Mouse (Mus musculus) c-Kit-positive CD71-negative TER-119-negative erythroid progenitor cells, embryonic 14.5 days (primary cell): Measurements from ENCODE around the gene Gm49395.

Experiments
- DNase-seq: peaks from one replicate; pipeline ENCODE4 v3.0.0-alpha.2; 2013; ENCODE audit warnings: low read depth

The Gm49395 gene

DNA sequence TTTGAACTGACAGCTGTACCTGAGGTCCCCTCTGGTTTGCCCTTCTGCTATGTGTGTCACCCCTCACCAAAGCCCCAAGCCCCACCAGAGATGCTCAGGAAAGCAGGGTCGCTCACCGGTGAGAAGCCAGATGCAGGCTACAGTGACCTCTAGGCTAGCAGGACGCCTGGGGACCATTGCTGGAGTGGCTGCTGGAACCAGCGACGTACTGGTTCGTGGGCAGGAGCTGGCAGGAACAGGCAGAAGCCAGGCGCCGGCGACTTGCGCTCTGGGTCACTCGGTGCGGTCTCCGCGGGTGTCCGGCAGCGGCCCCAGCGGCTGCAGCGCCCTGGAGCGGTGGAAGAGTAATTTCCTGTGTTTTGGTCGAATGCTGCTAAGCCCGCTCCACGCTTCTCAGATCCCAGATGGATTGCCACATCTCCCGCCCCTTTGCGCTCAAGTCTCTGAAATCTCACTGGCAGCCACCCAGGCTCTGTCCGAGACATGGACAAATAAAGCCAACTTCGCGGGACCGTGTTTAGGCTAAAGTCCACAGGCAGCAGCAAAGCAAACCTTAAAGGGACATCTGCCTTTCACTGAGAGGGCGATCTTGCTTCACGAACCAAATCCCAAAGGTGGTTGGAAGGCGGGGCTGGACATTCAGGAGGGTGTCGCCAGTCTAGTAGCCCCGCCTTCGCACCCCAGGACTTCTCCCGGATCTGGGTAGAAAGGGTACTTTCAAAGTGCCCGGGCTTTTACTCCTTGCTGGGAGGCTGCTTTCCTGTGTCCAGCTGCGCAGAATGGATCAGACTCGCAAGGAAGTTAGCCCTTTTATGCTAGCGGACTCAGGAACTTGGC, at the start of gene Gm49395, which contains the start of gene Itga1:
Gene Gm49395, minus strand, starts transcription at position 567 of the 837 bp plus-strand sequence.
Gene Itga1, minus strand, starts transcription at position 610 of the 837 bp plus-strand sequence.
- DNase-seq = no peak

DNA sequence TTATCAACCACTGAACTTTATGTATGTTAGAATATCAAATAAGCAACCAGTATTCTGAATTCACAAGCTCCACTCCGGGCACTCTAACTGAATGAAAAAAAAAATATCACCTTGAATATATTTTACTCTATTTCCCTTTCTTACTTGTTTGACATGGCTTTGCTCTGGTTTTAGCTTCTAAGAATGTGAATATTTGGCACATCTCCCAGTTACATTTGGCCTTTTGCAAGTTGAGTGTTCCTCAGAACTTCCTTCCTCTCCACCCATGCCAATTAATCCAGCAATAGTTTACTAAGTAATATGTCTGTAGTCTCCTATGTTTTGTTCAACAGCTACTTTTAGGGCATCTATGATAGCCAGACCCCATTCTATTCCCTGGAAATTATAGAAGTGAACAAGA, 48.9 kb upstream of the Gm49395 start:
- no peak for DNase-seq

DNA sequence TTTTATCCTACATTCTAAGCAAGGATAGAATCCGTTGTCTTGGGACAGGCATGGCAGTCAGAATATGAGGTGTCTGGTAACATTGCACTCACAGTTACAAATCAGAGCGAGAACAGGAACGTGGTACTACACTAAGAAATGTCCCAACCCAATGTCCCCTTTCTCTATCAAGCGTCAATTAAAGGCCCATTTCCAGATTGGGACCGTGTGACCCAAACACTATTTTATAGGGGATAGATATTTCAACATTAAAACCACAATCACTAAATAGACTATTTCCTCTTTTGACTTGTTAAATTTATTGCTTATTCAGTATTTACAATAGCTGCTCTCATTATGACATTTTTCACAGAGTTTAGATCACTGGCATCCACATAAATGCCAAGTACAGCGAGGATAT, 48.1 kb upstream of the Gm49395 start:
- no peak for DNase-seq

DNA sequence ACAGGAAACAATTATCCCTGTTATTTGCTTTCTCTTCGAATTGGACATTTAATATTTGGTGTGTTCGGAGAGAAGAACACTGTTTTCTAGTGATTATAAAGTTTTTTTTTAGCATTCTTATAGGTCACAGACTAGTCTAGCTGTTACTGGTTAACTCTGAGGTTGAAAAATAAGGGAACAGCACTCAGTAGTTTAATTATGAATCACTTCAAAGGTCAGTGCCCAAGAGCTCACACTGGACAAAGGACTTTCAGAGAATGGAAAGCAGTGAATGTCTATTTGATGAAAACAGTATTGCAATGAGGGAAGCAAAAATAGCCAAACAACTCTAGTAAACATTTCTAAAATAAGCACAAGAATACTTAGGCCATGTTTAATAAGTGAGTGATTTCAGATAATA, 41.9 kb upstream of the Gm49395 start:
- no peak for DNase-seq

DNA sequence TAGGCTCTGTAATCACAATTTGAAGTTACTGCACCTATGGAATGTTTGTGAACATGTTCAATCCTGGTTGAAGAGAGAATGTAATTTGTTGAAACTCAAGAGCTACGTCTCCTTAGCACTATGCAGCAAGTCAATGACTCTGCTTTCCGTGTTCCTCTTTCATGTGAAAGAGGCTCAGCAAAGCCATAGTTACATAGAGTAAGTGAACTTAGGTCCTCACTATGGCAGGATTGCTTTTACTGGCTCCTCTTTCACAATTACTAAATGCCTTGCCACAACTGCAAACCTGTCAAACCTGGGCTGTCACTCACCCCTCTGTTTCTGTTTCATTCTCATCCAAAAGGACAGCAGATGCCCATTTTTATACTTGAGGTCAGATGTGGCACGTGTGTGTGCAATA, 40.3 kb upstream of the Gm49395 start:
- DNase-seq = no peak

DNA sequence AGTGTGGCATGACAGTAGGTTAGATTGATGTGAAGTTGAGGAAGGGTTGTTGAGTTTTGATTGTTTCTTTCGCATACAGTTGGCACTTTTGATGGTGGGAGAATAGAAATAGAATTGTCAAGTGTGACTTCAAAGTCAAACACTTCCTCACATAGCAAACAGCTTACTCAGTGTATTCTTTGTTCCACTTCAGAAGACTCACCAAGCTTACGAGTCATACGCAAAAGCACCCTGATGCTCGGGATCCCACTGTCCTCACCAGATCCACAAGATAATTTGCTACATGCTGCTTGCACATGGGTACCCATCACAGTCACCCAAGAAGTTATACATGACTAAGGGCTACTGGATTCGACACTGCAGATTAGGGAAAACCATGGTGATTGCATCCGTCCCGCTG, 36.8 kb upstream of the Gm49395 start:
- no peak for DNase-seq

DNA sequence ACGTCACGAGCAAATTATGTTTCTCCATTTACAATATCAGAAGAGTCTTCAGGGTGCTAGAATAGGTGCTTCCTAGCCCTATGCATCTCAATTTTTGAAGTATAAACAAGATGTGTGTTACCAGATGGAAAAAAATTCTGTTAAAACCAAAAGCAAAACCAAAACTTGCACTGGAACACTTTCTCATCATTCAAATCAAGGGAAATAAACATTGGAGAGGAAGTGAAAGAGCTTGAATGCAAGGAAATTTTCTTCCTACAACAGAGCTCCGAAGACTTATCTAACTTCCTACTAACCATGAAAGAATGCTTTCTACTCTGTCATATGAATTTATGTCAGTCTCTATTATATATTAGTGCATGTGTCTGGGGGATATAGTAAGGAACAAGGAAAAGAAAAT, 35.0 kb upstream of the Gm49395 start:
- no peak for DNase-seq

DNA sequence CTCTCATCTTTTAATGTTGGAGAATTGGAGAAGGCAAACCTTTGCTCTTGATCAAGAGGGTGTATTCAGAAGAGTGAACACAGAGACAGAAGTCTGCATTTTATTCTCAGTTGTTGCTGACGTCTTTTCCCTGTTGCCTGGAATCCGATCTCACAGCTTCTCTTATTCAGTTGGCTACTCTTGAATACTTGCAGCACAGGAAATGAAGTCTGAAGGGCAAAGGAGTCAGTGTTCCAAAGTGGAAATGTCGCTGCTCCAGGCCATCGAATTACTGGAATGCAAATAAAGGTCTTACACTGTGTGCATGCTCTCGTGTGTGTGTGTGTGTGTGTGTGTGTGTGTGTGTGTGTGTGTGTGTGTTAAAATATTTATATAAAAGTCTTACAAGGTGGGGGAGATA, 30.7 kb upstream of the Gm49395 start:
- no peak for DNase-seq

DNA sequence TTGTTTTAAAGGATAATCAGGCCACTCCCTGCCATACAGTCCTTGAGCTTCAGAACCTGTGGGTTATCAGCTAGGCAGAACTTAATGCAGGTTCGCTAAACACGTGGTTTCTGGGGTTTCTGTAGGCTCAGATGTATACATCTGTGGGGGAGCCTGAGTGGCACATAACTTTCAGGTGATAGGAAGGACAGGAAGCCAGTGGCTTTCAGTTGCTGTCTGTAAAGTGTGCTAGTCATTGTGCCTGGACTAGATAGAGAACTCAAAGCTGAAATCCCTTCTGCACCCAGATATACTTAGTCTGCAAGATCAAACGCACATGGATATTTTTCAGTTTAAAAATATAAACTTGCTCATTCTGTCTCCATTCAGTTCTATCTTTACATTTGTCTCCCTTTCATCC, 29.7 kb upstream of the Gm49395 start:
- DNase-seq = no peak

DNA sequence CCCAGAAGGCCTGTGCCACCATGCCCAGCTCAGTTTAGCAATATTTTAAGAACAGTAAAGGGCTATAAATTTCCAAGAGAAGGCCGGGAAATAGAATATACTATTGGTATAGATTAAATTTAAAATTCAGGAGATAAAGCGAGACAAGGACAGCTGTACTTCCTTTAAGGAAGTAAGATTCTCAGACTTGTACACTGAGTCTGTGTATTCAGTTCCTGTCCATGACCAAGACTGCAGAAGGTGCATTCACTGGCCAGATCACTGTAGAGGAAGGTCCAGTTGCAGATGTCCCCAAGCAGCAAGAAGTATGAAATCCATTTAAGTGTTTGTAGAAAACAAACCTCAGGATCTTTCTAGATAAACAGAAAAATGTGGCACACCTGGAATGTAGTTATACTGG, 28.3 kb upstream of the Gm49395 start:
- no peak for DNase-seq

DNA sequence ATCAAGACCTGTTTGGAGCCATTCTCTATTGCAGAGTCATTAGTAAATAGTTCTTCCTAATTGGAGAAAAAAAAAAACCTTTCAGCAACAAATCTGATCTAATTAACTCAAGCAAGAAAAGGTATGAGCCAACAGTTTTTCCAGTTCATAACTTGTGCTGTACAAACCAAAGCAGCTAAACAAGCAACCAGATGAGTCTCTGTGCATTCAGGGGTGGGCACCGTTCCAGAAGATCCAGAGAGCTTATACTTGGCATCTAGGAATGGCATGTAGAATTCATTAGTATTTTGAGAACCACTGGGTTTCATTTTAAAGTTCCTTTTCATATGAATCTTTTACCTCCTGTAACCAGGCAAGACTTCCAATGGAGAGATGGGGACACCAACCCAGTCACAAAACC, 26.1 kb upstream of the Gm49395 start:
- DNase-seq = no peak

DNA sequence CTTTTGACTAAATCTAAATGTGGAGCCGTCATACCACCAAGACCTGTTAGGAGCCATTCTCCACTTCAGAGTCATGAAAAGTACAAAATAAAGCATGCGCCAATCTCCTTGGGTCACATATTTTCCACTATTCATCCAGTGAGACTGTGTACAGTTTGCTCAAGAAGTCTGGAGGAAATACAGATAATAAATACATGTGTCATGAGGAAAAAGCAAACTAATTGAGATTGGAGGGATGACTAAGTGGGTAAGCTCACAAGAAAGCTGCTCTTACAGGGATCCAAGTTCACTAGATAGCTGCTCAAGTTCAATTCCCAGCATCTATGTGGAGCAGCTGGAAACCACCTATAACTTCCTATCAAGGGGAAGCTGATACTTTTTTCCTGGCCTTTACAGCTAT, 24.8 kb upstream of the Gm49395 start:
- no peak for DNase-seq

DNA sequence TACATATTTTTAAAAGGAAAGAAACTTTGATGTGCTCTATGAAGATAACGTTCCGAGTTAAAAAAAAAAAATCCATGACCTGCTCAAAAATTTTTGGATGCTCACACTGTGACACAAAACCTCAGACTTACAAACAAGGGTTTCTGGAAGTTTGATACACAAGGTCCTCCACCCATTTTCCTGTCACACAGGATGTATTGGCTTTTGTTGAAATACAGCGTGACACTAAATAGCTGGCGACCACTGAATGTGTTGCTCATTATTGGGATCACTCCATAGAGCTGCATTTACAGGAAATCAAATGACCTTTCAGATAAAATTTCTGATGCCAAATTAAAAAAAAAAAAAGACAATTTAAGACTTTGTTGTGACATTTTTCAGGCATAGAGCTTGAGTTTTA, 23.4 kb upstream of the Gm49395 start:
- DNase-seq = no peak

DNA sequence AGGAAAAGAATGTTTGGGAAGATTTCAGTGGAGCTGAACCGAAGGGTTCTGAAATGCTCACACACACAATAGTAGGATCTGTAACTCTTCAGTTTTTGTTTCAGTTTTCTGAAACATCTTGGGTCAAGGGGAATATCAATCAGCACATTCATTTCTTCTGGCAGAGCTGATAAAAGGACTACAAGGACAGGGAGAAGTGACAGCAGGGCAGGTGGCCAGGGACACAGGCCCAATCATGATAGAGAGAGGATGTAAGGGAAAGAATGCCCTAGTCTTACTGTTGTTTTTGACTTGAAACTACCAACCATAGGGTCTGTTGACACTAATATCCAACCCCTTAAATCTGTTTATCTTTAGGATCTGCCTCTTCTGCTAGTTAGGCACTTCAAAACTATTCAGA, 22.8 kb upstream of the Gm49395 start:
- DNase-seq = no peak

DNA sequence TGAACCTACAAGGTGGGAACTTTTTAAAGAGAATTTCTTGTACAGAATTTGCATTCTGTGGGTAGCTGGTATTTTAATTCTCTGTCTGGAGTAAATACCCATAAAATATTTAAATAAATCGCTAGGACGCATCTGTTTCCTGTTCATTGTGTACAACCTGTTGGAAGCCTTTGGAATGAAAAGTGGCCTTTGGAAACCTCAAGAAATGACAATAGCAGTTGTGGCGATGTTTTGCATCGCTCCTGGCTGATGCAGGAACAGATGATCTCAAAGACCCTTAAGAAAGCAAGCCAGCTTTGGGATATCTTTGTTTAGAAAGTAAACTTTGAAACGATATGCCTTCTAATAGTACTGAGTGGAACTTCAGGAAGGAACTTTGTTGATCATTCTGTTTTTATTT, 17.0 kb upstream of the Gm49395 start:
- no peak for DNase-seq

DNA sequence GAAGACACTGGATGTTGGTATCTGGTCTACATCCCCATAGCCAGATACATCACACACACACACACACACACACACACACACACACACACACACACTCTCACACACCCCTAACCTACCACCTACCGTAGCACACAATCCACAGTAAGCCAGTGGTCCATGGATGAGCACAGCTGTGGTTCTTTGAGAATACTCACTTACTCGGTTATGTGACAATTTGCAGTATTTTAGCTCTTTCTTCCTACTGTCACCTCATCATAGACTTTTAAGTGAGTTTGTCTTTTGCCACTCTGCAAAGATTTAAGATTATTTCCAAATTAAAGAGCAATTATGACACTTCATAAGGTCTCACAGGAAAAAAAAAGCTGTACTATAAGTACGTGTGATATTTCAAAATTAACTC, 16.5 kb upstream of the Gm49395 start:
- no peak for DNase-seq

DNA sequence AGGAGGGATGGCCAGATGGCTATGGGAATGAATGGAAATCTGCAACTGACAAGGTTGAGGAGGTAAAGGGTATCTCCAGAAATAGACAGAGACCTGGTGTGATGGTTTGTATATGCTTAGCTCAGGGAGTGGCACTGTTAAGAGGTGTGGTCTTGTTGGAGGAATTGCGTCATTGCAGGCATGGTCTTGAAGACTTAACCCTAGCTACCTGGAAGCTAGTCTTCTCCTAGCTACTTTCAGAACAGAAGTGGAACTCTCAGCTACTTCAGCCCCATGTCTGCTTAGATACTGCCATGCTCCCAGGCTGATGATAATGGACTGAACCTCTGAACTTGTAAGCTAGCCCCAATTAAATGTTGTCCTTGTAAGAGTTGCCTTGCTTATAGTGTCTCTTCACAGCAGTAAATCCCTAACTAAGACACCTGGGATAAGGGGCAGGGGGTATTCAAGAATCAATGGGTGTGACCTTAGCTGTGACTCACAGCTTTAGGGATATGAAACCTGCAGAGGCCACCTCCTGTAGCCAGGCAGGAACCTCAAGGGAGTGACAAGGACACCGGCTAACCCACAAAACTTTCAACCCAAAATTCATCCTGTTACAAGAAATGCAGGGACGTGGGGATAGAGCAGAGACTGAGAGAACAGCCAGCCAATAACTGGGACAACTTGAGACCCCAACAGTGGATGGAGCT, 15.4 kb upstream of the Gm49395 start:
- no peak for DNase-seq

DNA sequence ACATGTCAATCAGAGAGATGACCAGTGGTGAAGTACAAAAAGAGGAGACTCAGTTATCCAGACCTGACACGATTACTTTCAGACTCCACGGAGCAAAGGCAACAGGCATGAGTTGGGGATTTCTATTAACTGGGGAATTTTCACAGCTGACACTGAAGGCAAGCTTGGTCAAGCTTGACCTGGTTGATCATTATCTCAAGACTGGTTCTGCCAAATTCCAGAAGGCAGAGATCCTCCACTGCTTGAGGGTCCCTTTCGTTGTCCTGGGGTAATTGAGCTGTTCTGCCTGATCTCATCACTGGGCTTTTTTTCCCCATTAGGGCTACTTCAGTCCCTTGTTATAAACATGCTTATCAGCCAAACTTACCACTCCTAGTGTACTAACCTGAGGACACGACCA, 7.9 kb upstream of the Gm49395 start:
- DNase-seq = no peak

DNA sequence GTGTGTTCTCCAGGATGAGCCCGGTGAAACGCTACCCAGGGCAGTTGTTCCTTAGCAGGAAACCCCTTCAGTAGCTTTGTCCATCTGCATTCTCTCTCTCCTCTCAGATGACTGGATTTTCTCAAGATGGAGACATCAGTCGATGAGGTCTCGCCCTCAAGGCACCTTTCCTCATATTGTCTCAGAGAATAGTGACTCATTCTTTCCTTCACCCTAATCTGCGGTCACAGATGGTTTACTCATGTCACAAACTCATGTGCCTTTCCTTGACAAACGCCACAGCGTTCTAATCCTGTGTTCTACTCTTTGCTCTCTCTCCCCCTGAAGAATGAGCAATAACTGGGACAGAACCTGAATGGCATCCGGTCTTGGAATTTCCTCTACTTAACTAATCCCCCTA, 5.7 kb upstream of the Gm49395 start:
- DNase-seq = no peak

DNA sequence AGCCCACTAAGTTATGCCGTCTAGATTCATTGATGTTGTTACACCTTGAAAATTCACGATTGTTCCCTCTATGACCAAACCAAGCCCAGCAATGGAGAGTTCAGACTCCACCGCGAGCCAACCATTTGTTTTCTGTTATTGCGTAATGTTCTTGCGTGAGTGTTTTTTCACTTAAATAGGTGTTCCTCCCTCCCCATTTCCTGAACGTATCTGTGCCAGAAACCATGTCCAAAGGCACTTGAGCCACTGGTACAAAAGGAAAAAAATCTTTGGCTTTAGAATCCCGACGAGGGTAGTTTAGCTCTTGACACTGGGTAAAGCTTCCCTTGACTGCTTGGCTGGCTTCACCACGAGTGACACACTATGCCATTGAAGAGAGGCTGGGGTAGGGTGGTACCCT, 4.5 kb upstream of the Gm49395 start:
- DNase-seq = no peak

DNA sequence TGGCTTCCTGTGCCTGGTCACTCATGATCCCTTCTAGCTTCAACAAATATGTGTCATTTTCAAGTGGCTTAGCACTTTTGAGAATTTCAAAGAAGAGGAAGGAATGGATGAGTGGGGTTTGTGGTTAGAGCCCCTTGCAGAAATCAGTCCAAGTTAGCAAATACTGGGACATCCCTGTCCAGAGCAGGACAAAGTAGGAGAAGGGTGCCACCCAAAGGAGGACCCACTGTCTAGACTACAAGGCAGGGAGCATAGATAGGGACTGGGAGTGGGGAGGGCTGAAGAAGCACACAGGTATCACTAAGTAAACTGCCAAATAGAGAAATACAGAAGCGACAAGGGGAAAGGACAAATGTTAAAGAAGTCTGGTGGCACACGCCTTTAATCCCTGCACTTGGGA, 1.0 kb upstream of the Gm49395 start:
- DNase-seq = no peak

DNA sequence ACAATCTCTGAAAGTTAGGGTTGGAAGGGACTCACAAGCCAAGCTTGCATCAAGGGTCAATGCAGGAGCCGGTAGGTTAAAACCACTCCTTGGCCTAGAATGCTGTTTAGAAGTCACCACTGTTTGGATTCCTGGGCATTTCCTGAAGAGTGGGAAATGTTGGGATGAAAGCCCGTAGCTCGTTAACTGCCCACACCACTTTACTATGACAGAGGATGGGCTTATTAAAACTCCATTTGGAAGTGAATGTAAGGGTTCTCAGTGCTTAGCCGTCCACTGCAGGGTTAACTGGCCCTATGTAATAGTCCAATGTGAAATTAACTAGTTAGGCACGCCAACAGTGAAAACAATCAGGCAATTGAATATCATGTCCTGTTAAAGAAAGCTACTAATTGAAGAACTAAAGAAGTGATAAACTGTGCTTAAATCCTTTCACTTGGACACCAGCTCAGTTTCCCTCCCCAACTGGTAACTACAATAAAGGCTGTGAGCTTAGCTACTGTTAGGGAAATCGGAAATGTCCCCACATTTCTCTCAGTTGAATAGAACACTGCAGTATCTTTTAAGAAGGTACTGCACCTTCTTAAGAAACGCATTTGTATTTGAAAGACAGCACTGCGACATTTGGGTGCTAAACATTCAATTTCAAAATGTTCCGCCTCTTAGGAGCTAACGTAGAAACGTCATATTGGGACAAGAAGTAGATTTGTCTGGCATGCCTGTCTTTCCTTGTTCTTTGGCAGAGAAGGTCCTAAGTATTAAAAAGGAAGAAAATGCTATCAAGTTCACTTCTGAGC, 1.1 kb downstream of the Gm49395 start:
- no peak for DNase-seq

DNA sequence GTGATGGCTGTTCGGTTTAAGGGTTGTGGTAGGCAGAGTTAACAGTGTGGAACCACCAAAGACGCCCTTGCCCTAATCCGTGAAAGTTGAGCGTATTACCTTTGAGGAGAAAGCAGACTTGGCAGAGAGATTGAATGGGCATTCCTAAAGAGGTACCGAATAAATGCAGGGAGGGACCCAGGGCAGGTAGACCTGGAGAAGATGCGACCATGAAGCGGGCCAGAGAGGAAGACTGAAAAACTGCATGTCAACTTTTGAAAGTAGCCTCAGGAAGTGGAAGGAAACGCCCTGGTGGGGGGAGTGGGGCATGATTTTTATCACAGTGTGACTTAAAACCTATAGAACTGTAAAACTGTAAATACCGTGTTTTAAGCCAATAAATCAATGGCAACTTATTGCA, 2.3 kb downstream of the Gm49395 start:
- no peak for DNase-seq
